26 mouse cellular contexts compared by ENCODE assay signal in genomic region chr4:107078894-107079293, GRCm38 (mm10). TPM values are rescaled to one million over a fixed set of nuclear protein-coding genes. Genes with fewer than 3 reads are reported as not detected.
DNase-seq lines count a peak whose midpoint lies in the region; ATAC-seq and TF ChIP-seq lines count a peak whose summit lies in the region.
"Had no signal": no experiment of that assay in that cellular context is flagged by ENCODE, and none has a peak within 500 bp of the region (broad histone marks: within the 10 kb centered on the region; RNA-seq: fewer than 3 reads in every experiment).

No protein-coding gene starts in this region.

- no peak for DNase-seq in forebrain, embryonic 10.5 days (ENCODE audit: extremely low spot score, low spot score)
- no peak for DNase-seq in forebrain, embryonic 14.5 days (ENCODE audit: low spot score)
- no peak for DNase-seq in liver, embryonic 11.5 days (ENCODE audit: low spot score)
- DNase-seq in hindbrain, embryonic 14.5 days (ENCODE audit: low spot score): no peak
- no peak for DNase-seq in stomach, postnatal 0 days (ENCODE audit: low spot score)
- DNase-seq in ovary, postnatal 10 days (ENCODE audit: low spot score): no peak
- DNase-seq: cerebellum, postnatal 14 days; embryo, embryonic 11 days; gastrocnemius, postnatal 36 days; heart, postnatal 36 days had no signal

- no peak overlapping the region for H3K4me2 ChIP-seq in forebrain, embryonic 14.5 days (ENCODE audit: low read length)
- H3K4me2 ChIP-seq in liver, embryonic 12.5 days: no peak overlapping the region
- H3K4me2 ChIP-seq in liver, embryonic 11.5 days: no peak overlapping the region
- H3K4me2 ChIP-seq in hindbrain, embryonic 14.5 days (replicated peaks): no peak overlapping the region
- H3K4me2 ChIP-seq in stomach, postnatal 0 days (replicated peaks; ENCODE audit: low read depth): no peak overlapping the region
- H3K4me2 ChIP-seq: liver, embryonic 15.5 days; neural tube, embryonic 15.5 days had no signal

- WGBS in forebrain, embryonic 10.5 days: 96% methylated on average over 4 of the region's 4 CpGs
- 81% methylated on average over 4 of the region's 4 CpGs for WGBS in forebrain, embryonic 14.5 days
- WGBS in liver, embryonic 12.5 days (ENCODE audit: insufficient replicate concordance): 73% methylated on average over 4 of the region's 4 CpGs
- WGBS in liver, embryonic 11.5 days: 84% methylated on average over 4 of the region's 4 CpGs
- WGBS in hindbrain, embryonic 14.5 days: 85% methylated on average over 4 of the region's 4 CpGs
- WGBS in stomach, postnatal 0 days: 62% methylated on average over 4 of the region's 4 CpGs

- no peaks in the 10 kb centered on the region for H3K27me3 ChIP-seq in forebrain, embryonic 10.5 days (ENCODE audit: poor library complexity, severe bottlenecking)
- no peaks in the 10 kb centered on the region for H3K27me3 ChIP-seq in forebrain, embryonic 14.5 days (replicated peaks; ENCODE audit: control insufficient read depth, insufficient read depth, low read length)
- H3K27me3 ChIP-seq in liver, embryonic 12.5 days (replicated peaks): no peaks in the 10 kb centered on the region
- no peaks in the 10 kb centered on the region for H3K27me3 ChIP-seq in liver, embryonic 11.5 days (replicated peaks; ENCODE audit: control insufficient read depth, insufficient read depth, low read length)
- no peaks in the 10 kb centered on the region for H3K27me3 ChIP-seq in hindbrain, embryonic 14.5 days (ENCODE audit: control insufficient read depth, insufficient read depth, low read length)
- H3K27me3 ChIP-seq in stomach, postnatal 0 days (ENCODE audit: control insufficient read depth, insufficient read depth, low read length): no peaks in the 10 kb centered on the region
- H3K27me3 ChIP-seq: liver, embryonic 15.5 days; neural tube, embryonic 15.5 days had no signal

- no peaks in the 10 kb centered on the region for H3K36me3 ChIP-seq in forebrain, embryonic 10.5 days (replicated peaks)
- no peaks in the 10 kb centered on the region for H3K36me3 ChIP-seq in forebrain, embryonic 14.5 days (ENCODE audit: control insufficient read depth, insufficient read depth, low read length)
- no peaks in the 10 kb centered on the region for H3K36me3 ChIP-seq in liver, embryonic 12.5 days
- no peaks in the 10 kb centered on the region for H3K36me3 ChIP-seq in liver, embryonic 11.5 days (ENCODE audit: control insufficient read depth, insufficient read depth, low read length)
- no peaks in the 10 kb centered on the region for H3K36me3 ChIP-seq in hindbrain, embryonic 14.5 days (replicated peaks; ENCODE audit: control insufficient read depth, insufficient read depth)
- no peaks in the 10 kb centered on the region for H3K36me3 ChIP-seq in stomach, postnatal 0 days (ENCODE audit: control insufficient read depth, insufficient read depth, low read length)
- H3K36me3 ChIP-seq: heart, embryonic 10.5 days; liver, embryonic 15.5 days; neural tube, embryonic 15.5 days had no signal

- H3K4me1 ChIP-seq in forebrain, embryonic 10.5 days: peaks cover 34% of the 10 kb centered on the region
- no peaks in the 10 kb centered on the region for H3K4me1 ChIP-seq in forebrain, embryonic 14.5 days (ENCODE audit: control insufficient read depth, insufficient read depth, low read length)
- peaks cover 5% of the 10 kb centered on the region; the same call in 1 of the 2 replicates for H3K4me1 ChIP-seq in liver, embryonic 12.5 days
- H3K4me1 ChIP-seq in liver, embryonic 11.5 days (replicated peaks; ENCODE audit: control insufficient read depth, insufficient read depth, low read length): no peaks in the 10 kb centered on the region
- peaks cover 4% of the 10 kb centered on the region; the same call in 1 of the 2 replicates for H3K4me1 ChIP-seq in hindbrain, embryonic 14.5 days (replicated peaks; ENCODE audit: control insufficient read depth, insufficient read depth, low read length)
- H3K4me1 ChIP-seq in stomach, postnatal 0 days (replicated peaks; ENCODE audit: control insufficient read depth, insufficient read depth): no peaks in the 10 kb centered on the region
- H3K4me1 ChIP-seq: liver, embryonic 15.5 days had no signal

- no peak overlapping the region for H3K9ac ChIP-seq in forebrain, embryonic 14.5 days (ENCODE audit: low read length)
- no peak overlapping the region for H3K9ac ChIP-seq in liver, embryonic 12.5 days
- H3K9ac ChIP-seq in liver, embryonic 11.5 days (ENCODE audit: low read depth, low read length): no peak overlapping the region
- H3K9ac ChIP-seq in hindbrain, embryonic 14.5 days: no peak overlapping the region
- no peak overlapping the region for H3K9ac ChIP-seq in stomach, postnatal 0 days (ENCODE audit: low read length)
- H3K9ac ChIP-seq: liver, embryonic 15.5 days; neural tube, embryonic 15.5 days had no signal

- 0 out of 2 replicates have a peak overlapping the region, but pooled peaks have one; percentile 2 for H3K27ac ChIP-seq in forebrain, embryonic 10.5 days
- no peak overlapping the region for H3K27ac ChIP-seq in forebrain, embryonic 14.5 days (ENCODE audit: low read depth, low read length)
- no peak overlapping the region for H3K27ac ChIP-seq in liver, embryonic 12.5 days
- H3K27ac ChIP-seq in liver, embryonic 11.5 days (ENCODE audit: low read depth, low read length): no peak overlapping the region
- H3K27ac ChIP-seq in hindbrain, embryonic 14.5 days: no peak overlapping the region
- H3K27ac ChIP-seq in stomach, postnatal 0 days (replicated peaks): no peak overlapping the region
- H3K27ac ChIP-seq: heart, embryonic 10.5 days; kidney, postnatal 0 days; layer of hippocampus, adult 2 months; left cerebral cortex, adult 2 months; liver, embryonic 15.5 days; neural tube, embryonic 15.5 days had no signal

- no peak for TF ChIP-seq CTCF in stomach, postnatal 0 days (IDR thresholded peaks at IDR 0.05; ENCODE audit: low read depth)

- H3K9me3 ChIP-seq in forebrain, embryonic 10.5 days: no peaks in the 10 kb centered on the region
- H3K9me3 ChIP-seq in forebrain, embryonic 14.5 days (replicated peaks; ENCODE audit: control insufficient read depth, low read length): no peaks in the 10 kb centered on the region
- H3K9me3 ChIP-seq in liver, embryonic 12.5 days (replicated peaks): no peaks in the 10 kb centered on the region
- H3K9me3 ChIP-seq in liver, embryonic 11.5 days (ENCODE audit: control insufficient read depth, low read length): no peaks in the 10 kb centered on the region
- H3K9me3 ChIP-seq in hindbrain, embryonic 14.5 days (ENCODE audit: control insufficient read depth, low read length): no peaks in the 10 kb centered on the region
- H3K9me3 ChIP-seq in stomach, postnatal 0 days (ENCODE audit: control insufficient read depth, low read length): no peaks in the 10 kb centered on the region
- H3K9me3 ChIP-seq: G1E; heart, embryonic 10.5 days; liver, embryonic 15.5 days; megakaryocyte, embryonic 14.5 days; neural tube, embryonic 15.5 days had no signal

- no peak for TF ChIP-seq EP300 in stomach, postnatal 0 days (optimal IDR thresholded peaks at IDR 0.05)

- H3K4me3 ChIP-seq in forebrain, embryonic 10.5 days: no peak overlapping the region
- H3K4me3 ChIP-seq in forebrain, embryonic 14.5 days (ENCODE audit: low read depth, low read length): no peak overlapping the region
- H3K4me3 ChIP-seq in liver, embryonic 12.5 days: no peak overlapping the region
- no peak overlapping the region for H3K4me3 ChIP-seq in liver, embryonic 11.5 days (ENCODE audit: low read depth, low read length)
- no peak overlapping the region for H3K4me3 ChIP-seq in hindbrain, embryonic 14.5 days (replicated peaks; ENCODE audit: low read length)
- no peak overlapping the region for H3K4me3 ChIP-seq in stomach, postnatal 0 days (ENCODE audit: low read depth, low read length)
- H3K4me3 ChIP-seq: heart, embryonic 10.5 days; layer of hippocampus, adult 2 months; left cerebral cortex, adult 2 months; liver, embryonic 15.5 days; megakaryocyte, embryonic 14.5 days; myocyte; neural tube, embryonic 15.5 days had no signal

- no peak for ATAC-seq in forebrain, embryonic 14.5 days
- ATAC-seq in liver, embryonic 12.5 days: peak; percentile 47; the same call in 1 of the 2 replicates
- ATAC-seq in liver, embryonic 11.5 days (replicated peaks; ENCODE audit: low FRiP score): no peak
- ATAC-seq in hindbrain, embryonic 14.5 days (ENCODE audit: low FRiP score): 0 out of 2 replicates have a peak, but pooled peaks have one; percentile 55
- ATAC-seq in stomach, postnatal 0 days (ENCODE audit: low FRiP score, low TSS enrichment): peak; percentile 80
- no peak for ATAC-seq in inflammation-experienced regulatory T-cells, adult 6 months
- ATAC-seq: CD4-positive, CD25-positive, alpha-beta regulatory T cell, adult 4 months; intestine, postnatal 0 days; lung, postnatal 0 days had no signal

RNA-seq across cellular contexts. Expression of gene Cyb5rl, which starts 12.1 kb away (rescaled TPM):
- polyA plus RNA-seq in forebrain, embryonic 10.5 days (2016; fragmentation: Nextera tagmentation; extraction: Ambion mirVana): 8.9 and 11.3 TPM in 2 replicates
- polyA plus RNA-seq in forebrain, embryonic 14.5 days (2014; fragmentation: Nextera tagmentation; extraction: Ambion mirVana): 3.6 and 4.1 TPM in 2 replicates
- 3.9 and 4.1 TPM in 2 replicates for polyA plus RNA-seq in liver, embryonic 12.5 days (2016; fragmentation: Nextera tagmentation; extraction: Ambion mirVana)
- polyA plus RNA-seq in liver, embryonic 11.5 days (2014; fragmentation: Nextera tagmentation; extraction: Ambion mirVana): 5.7 and 5.9 TPM in 2 replicates
- 2.7 and 4.8 TPM in 2 replicates for polyA plus RNA-seq in hindbrain, embryonic 14.5 days (2014; fragmentation: Nextera tagmentation; extraction: Ambion mirVana)
- 5.6 and 6.2 TPM in 2 replicates for polyA plus RNA-seq in stomach, postnatal 0 days (2015; fragmentation: Nextera tagmentation; extraction: Ambion mirVana)
- 10 to 100 TPM in 1 of 3 experiments, 1 to 10 TPM in 2; 5.4 to 10.4 (median 7.5) TPM for polyA plus RNA-seq in inflammation-experienced regulatory T-cells, adult 6 months (2017; shearing (Covaris generic))

RNA-seq across cellular contexts. Expression of gene Mrpl37, which starts 12.2 kb away (rescaled TPM):
- 131 and 132 TPM in 2 replicates for polyA plus RNA-seq in forebrain, embryonic 10.5 days (2016; fragmentation: Nextera tagmentation; extraction: Ambion mirVana)
- 94.0 and 95.6 TPM in 2 replicates for polyA plus RNA-seq in forebrain, embryonic 14.5 days (2014; fragmentation: Nextera tagmentation; extraction: Ambion mirVana)
- polyA plus RNA-seq in liver, embryonic 12.5 days (2016; fragmentation: Nextera tagmentation; extraction: Ambion mirVana): 77.0 and 79.9 TPM in 2 replicates
- polyA plus RNA-seq in liver, embryonic 11.5 days (2014; fragmentation: Nextera tagmentation; extraction: Ambion mirVana): 122 and 128 TPM in 2 replicates
- 86.2 and 89.8 TPM in 2 replicates for polyA plus RNA-seq in hindbrain, embryonic 14.5 days (2014; fragmentation: Nextera tagmentation; extraction: Ambion mirVana)
- 52.6 and 54.6 TPM in 2 replicates for polyA plus RNA-seq in stomach, postnatal 0 days (2015; fragmentation: Nextera tagmentation; extraction: Ambion mirVana)
- 10 to 100 TPM; 38.2 to 53.0 (median 44.6) TPM for polyA plus RNA-seq in inflammation-experienced regulatory T-cells, adult 6 months (2017; shearing (Covaris generic))

RNA-seq across cellular contexts. Expression of gene Cdcp2, which starts 17.8 kb away (rescaled TPM):
- 0.06 TPM in 1 of 2 replicates, not detected in the other for polyA plus RNA-seq in forebrain, embryonic 10.5 days (2016; fragmentation: Nextera tagmentation; extraction: Ambion mirVana)
- polyA plus RNA-seq in forebrain, embryonic 14.5 days (2014; fragmentation: Nextera tagmentation; extraction: Ambion mirVana): not detected in 2 replicates
- not detected in 2 replicates for polyA plus RNA-seq in liver, embryonic 12.5 days (2016; fragmentation: Nextera tagmentation; extraction: Ambion mirVana)
- polyA plus RNA-seq in liver, embryonic 11.5 days (2014; fragmentation: Nextera tagmentation; extraction: Ambion mirVana): not detected in 2 replicates
- polyA plus RNA-seq in hindbrain, embryonic 14.5 days (2014; fragmentation: Nextera tagmentation; extraction: Ambion mirVana): not detected in 2 replicates
- not detected in 2 replicates for polyA plus RNA-seq in stomach, postnatal 0 days (2015; fragmentation: Nextera tagmentation; extraction: Ambion mirVana)
- not detected for polyA plus RNA-seq in inflammation-experienced regulatory T-cells, adult 6 months (2017; shearing (Covaris generic))
- polyA plus RNA-seq: CD4-positive, CD25-positive, alpha-beta regulatory T cell, adult 4 months; G1E; heart, embryonic 10.5 days; intestine, postnatal 0 days; limb, embryonic 11.5 days; liver, embryonic 15.5 days; myocyte; neural tube, embryonic 15.5 days; small intestine, adult 2 months had no signal

Comparison
In these comparisons a context has a peak if more than half of its experiments do, and no peak if none do; other contexts are left out.
1. ATAC-seq: peak in liver, embryonic 12.5 days (single experiment), hindbrain, embryonic 14.5 days (single experiment) and stomach, postnatal 0 days (single experiment); none in forebrain, embryonic 14.5 days (single experiment), liver, embryonic 11.5 days (single experiment) and inflammation-experienced regulatory T-cells, adult 6 months (single experiment).